Mouse (Mus musculus): ENCODE measurements around the gene Gnb1.

Gene Gnb1

DNA sequence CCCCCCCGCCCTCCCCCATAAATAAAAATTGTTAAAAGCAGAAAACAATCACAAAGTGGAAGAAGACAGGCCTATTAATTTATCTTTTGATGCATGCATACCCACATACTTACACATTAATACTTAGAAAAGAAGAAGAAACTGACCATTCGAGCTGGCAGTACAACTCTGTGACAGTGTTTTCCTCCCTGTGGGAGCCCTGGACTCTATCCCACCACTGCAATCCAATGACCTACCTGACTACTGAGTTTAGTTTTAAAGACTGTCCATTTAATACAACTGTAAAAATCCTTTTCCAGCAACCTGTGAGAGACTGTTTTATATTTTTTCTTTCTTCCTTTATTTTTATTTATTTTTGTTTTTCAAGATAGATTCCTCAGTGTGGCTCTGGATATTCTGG lies 10.0 kb downstream of the Gnb1 start:
- TF ChIP-seq GATA4 (IDR thresholded peaks at IDR 0.05; ENCODE audit: insufficient replicate concordance, low read length), result no peak

DNA sequence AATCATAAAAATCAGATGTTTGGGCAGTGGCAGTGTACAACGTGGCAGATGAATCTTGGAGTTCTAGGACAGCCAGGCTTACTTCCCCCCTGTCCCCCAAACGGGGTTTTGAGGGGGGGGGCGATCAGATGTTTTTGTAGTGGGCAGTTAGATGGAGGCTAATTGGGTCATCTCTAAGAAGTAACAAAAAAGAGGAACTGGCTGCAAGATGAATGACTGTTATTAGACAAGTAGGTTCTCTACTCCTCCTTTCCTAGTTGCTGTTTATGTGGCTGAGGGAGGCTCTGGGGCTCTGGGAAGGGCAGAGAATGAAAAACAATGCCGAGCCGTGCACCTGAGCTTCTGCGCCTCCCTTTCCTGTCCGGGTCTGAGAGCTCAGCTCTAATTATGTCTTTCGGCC lies 13.9 kb downstream of the Gnb1 start:
- TF ChIP-seq GATA4 (IDR thresholded peaks at IDR 0.05; ENCODE audit: insufficient replicate concordance, low read length), result no peak

DNA sequence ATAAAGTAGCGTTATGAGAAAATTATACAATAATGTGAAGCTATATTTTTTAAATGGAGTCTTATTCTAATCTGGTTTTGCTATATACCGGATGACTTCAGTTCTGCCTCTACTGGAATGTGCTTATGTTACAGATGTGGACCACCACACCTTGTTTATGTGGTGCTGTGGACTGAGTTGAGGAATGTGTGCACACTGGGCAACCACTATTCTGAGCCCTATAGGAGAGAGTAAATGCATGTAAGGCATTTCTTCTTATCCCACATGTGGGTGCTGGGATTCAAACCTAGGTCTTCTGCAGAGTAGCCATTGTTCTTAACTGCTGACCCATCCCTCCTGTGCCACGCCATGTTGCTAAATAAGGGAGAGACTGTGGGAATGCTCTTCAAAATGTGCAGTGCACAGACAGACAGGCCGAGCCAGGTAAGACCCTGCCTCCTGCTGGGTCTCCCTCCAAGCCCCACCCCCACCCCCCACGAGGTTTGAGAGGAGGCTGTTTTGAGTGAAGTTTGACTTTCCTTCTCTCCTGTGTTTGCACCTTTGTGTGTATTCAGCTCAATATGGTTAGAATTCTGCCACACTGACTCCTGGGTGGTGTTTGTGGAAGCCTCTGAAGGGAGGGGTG lies 14.6 kb downstream of the Gnb1 start:
- no peak for TF ChIP-seq GATA4 (IDR thresholded peaks at IDR 0.05; ENCODE audit: insufficient replicate concordance, low read length)

DNA sequence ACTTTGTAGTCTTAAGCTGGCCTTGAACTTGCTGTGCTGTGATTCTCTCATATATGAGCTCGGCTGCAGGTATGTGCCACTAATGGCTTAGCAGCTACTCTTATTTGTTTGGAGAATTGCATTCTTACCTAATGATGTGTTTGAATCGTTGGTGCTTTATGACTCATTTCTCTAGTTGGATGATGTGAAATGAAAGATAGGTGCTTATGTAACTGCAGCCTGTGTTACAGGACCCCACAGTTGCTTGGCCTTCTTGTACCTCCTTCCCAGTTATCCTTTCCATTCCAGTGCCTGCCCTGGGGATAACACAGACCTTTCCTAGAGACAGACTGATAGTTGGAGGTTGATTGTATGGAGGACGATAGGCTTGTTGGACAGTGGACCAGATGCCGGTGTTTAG lies 17.5 kb downstream of the Gnb1 start:
- no peak for TF ChIP-seq GATA4 (IDR thresholded peaks at IDR 0.05; ENCODE audit: insufficient replicate concordance, low read length)

DNA sequence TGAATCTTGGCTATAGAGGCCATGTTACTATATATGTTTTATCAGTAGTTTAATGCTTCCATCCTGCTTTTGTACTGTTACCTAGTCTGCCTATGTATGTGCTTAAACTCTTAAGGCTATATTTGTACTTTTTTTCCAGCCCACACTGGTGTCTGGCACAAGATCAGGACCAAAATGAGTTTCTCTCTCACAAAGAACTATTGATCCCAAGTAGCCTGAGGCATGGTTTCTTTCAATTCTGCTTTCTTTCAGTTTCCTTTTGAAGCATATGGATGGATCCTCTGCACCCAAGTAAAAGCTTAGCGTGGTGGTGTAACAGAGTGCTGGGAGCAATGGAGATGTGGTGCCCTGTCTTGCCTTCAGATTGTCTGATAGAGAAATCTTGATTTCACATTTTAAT lies 19.8 kb downstream of the Gnb1 start:
- no peak for TF ChIP-seq GATA4 (IDR thresholded peaks at IDR 0.05; ENCODE audit: insufficient replicate concordance, low read length)

DNA sequence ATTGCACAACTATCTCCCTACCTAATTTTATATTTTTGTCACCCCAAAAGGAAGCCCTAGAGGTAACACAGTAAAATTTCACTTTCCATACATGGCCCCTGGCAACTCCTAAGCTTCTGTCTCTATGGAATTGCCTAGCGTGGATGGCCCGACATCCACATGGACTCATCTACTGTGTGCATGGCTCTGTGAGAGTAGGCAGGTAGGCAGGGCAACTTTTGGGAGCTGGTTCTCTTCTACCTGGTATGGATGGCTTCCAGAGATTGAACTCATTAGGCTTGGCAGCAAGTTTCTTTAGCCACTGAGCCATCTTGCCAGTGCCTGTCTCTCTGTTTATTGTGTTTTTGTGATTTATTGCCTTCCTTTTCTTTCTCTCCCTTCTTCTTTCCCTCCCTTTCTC lies 23.6 kb downstream of the Gnb1 start:
- TF ChIP-seq GATA4 (IDR thresholded peaks at IDR 0.05; ENCODE audit: insufficient replicate concordance, low read length), result no peak

DNA sequence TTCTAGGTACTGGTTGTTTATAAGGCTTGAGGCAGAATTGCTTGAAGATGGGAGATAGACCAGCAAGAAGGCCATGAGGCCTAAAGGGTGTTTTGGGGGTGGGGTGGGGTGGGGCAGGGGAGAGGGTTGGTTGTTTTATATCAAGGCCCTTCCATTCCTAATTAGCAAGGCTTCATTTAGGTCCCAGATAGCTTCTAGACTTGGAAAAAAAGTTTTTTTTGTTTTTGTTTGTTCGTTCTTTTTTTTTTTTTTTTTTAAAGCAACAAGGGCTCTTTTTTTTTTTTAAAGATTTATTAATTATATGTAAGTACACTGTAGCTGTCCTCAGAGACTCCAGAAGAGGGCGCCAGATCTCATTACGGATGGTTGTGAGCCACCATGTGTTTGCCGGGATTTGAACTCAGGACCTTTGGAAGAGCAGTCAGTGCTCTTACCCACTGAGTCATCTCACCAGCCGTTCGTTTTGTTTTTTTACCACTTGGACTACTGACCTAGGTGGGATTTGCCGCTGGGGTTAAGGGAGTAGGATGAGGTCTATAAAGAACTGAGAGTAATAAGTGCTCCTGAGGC lies 26.9 kb downstream of the Gnb1 start:
- no peak for TF ChIP-seq GATA4 (IDR thresholded peaks at IDR 0.05; ENCODE audit: insufficient replicate concordance, low read length)

DNA sequence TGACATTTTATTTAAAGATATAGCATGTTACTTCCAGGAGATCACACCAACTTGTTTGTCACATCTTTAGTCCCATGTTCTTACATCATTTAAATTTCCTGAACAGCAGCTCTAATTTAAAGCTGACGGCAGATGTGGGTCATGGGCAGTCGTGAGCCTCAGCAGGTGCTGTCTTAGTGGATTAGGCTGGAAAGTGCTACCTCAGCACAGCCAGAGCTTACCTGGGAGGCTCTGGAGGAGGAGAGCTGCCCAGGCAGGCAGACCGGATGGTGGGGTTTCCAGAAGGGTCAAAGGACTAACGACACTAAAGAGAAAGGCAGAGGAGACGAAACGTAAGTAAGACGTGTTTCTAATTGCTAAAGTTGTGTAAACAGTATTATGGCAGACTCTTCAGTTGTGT lies 31.2 kb downstream of the Gnb1 start:
- no peak for TF ChIP-seq GATA4 (IDR thresholded peaks at IDR 0.05; ENCODE audit: insufficient replicate concordance, low read length)

DNA sequence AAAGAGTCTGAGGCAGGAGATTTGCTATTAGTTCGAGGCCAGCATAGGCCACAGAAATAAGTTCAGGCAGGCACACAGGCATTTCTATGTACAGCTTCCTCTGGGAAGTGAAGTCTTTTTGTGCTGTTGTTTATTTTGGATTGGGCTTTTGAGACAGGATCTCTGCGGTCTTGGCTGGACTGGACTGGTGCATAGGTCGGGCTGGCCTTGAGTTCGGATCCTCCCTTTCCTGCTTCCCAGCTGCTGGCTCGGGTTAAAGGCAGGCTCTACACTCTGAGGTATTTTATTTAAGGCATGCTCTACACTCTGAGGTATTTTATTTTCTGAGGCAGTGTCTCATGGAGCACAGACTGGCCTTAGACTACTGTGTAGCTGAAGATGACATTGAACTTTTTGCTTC lies 34.6 kb downstream of the Gnb1 start:
- TF ChIP-seq GATA4 (IDR thresholded peaks at IDR 0.05; ENCODE audit: insufficient replicate concordance, low read length), result no peak

DNA sequence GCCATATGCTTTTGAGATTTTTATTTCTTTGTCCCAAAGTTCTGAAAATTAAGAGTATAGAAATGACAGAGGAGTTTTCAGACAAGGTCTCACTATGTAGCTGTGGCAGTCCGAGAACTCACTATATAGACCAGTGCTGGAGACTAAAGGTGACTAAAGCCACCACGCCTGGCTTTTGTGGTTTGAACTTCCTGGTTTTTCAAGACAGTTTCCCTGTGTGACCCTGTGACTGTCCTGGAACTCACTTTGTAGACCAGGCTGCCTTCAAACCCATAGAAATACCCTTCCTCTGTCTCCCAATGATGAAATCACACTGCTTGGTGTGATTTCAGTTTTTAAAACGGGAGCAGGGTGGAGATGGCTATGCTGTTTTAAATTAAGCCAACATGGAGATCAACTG lies 38.1 kb downstream of the Gnb1 start:
- no peak for TF ChIP-seq GATA4 (IDR thresholded peaks at IDR 0.05; ENCODE audit: insufficient replicate concordance, low read length)

DNA sequence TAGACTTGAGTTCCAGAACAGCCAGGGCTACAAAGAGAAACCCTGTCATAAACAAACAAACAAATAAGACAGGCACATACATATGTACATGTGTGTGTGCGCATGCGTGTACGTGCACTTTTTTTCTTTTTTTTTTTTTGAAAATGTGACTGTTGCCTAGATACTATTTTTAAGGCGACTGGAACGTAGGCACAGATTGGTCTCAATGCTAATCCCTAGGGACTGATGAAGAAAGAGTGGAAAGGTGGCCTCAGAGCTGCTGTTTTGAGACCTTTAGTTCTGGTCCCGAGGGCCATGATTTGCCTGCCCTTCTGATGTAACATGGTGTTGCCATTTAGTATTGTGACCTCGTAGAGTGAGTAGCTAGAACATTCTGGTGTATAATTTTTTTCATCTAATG lies 58.8 kb downstream of the Gnb1 start:
- no peak for TF ChIP-seq GATA4 (IDR thresholded peaks at IDR 0.05; ENCODE audit: insufficient replicate concordance, low read length)

DNA sequence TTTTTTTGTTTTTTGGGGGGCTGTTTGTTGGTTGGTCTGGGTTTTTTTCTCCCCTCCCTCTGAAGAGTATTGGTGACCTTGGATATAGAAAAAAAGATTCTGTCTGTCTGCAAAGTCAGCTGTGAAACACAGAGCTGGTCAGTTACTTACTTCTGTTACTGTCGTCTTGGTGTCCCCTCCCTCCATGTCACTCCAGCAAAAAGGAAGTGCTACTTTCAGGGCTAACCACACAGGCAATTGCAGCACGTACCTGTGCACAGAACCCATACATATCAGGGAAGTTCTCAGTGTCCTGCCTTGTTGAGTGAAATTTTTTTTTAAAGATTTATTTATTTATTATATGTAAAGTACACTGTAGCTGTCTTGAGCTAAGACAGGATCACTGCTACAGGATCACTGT lies 59.3 kb downstream of the Gnb1 start:
- no peak for TF ChIP-seq GATA4 (IDR thresholded peaks at IDR 0.05; ENCODE audit: insufficient replicate concordance, low read length)

DNA sequence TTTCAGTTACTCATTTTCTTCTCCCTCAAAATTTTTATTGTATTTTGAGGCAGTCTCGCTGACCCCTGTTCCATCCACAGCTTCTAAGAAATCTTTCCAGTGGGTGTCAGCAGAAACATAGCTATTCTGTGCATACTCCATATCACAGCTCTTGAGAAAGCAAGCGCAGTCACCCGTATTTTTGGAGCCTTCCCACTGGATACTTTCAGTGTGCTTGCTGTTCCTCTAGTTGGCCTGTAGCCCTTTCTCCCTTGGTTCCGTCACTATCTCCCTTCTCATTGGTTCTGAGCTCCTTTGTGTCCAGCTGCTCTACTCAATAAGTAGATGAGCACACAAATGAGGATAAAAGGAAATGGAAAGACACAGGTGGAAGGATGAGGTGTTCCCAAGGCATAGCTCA lies 59.9 kb downstream of the Gnb1 start:
- TF ChIP-seq GATA4 (IDR thresholded peaks at IDR 0.05; ENCODE audit: insufficient replicate concordance, low read length), result no peak

DNA sequence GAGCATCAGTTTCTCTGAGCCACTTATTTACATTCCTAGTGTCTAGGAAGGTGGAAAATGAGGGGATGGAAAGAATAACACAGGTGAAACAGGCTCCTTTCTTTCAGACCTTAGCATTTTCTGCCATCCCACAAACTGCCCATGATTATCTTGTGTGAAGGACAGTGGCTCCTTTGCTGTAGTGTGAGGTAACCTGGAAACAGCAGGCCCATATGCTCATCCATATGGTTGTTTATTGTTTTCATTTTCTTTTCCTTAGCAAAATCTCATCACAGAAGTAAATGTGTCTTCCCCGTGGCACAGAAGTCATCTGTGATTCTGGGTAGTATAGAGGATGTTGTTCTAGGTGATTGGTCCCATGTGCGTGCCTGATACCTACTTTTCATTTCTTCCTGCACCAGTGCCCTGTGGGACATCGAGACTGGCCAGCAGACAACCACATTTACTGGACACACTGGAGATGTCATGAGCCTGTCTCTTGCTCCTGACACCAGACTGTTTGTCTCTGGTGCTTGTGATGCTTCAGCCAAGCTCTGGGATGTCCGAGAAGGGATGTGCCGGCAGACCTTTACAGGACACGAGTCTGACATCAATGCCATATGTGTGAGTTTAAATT lies 61.9 kb downstream of the Gnb1 start:
- no peak for TF ChIP-seq GATA4 (IDR thresholded peaks at IDR 0.05; ENCODE audit: insufficient replicate concordance, low read length)

DNA sequence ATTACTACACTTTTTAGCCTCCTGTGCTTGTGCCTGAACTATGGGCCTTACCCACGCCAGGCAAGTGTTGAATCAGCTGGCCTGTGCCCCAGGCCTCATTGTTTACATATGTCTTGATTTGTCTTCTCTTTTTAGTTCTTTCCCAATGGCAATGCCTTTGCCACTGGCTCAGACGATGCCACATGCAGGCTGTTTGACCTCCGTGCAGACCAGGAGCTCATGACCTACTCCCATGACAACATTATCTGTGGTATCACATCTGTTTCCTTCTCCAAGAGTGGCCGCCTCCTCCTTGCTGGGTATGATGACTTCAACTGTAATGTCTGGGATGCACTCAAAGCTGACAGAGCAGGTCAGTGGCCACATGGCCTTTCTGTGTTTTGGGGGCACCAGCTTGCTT lies 63.7 kb downstream of the Gnb1 start:
- TF ChIP-seq GATA4 (IDR thresholded peaks at IDR 0.05; ENCODE audit: insufficient replicate concordance, low read length), result no peak

DNA sequence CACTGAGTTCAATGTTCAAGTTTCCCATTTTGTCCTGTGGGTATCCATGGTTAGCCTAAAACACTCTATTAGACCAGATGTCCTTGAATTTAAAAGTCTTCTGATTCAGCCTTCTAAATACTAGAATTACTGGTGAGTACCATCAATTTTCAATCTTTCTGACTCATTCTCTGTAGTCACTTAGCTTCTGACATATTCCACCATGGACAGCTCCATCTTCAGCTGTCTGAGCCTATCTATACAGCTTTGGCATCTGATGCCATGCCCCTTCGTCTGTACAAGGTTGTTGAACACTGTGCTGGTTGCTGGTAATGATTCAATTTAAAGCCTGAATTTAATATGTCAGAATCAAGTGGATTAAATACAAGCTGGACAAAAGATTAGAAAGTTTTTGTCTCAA lies 64.3 kb downstream of the Gnb1 start:
- TF ChIP-seq GATA4 (IDR thresholded peaks at IDR 0.05; ENCODE audit: insufficient replicate concordance, low read length), result no peak

DNA sequence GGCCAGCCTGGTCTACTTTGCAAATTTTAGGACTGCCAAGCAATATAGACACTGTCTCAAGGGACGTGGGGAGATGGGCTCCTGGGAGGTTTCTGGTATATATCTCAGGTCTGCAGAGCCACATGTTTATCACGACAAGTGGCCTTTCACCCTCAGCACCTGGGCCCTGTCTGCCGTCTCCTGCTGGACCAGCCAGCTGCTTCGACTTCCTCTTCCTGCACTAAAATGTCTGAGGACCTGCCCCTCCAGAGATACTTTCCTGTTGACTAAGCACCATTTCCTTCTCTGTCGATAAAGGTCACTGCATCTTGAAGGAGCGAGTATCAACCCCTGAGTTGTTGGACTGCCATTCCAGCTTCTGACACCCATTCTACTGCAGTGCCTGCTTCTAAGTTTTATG lies 68.3 kb downstream of the Gnb1 start:
- no peak; the same call in 1 of the 2 replicates for TF ChIP-seq GATA4 (IDR thresholded peaks at IDR 0.05; ENCODE audit: insufficient replicate concordance, low read length)
